Mouse (Mus musculus) stomach, postnatal 0 days (tissue): Measurements from ENCODE around the gene Smarcd2. TPM values are rescaled to one million over a fixed set of nuclear protein-coding genes. Genes with fewer than 3 reads are reported as not detected.
A peak's percentile ranks its signal among the peaks of the same experiment; 100 is the strongest.

Source experiments
- ATAC-seq: fragments of 200-750 bp; cut with Nextera tagmentation; 2 replicates; pipeline ENCODE4 v1.8.0; 2017; ENCODE audit not compliant: low FRiP score, low TSS enrichment
- DNase-seq: peaks from one replicate; pipeline ENCODE4 v3.0.0-alpha.2; 2016; ENCODE audit warnings: low spot score
- H3K27ac ChIP-seq: fragments of 300-500 bp; sonication (generic); replicated peaks from 2 replicates; pipeline ENCODE4 v1.5.1; 2014; ENCODE audit warnings: mild to moderate bottlenecking, control low read depth
- H3K27me3 ChIP-seq: fragments of 300-500 bp; sonication (generic); 2 replicates; pipeline ENCODE4 v1.6.1; 2014; ENCODE audit warnings: low read length; ENCODE audit not compliant: control insufficient read depth, insufficient read depth
- H3K36me3 ChIP-seq: fragments of 300-500 bp; sonication (generic); 2 replicates; pipeline ENCODE4 v1.6.1; 2014; ENCODE audit warnings: low read length, mixed read lengths; ENCODE audit not compliant: control insufficient read depth, insufficient read depth
- H3K4me1 ChIP-seq: fragments of 300-500 bp; sonication (generic); replicated peaks from 2 replicates; pipeline ENCODE4 v1.6.1; 2014; ENCODE audit warnings: antibody characterized with exemption; ENCODE audit not compliant: control insufficient read depth, insufficient read depth
- H3K4me2 ChIP-seq: fragments of 300-500 bp; sonication (generic); replicated peaks from 2 replicates; pipeline ENCODE4 v1.6.1; 2014; ENCODE audit warnings: low read depth, mild to moderate bottlenecking, control low read depth, moderate library complexity
- H3K4me3 ChIP-seq: fragments of 300-500 bp; sonication (generic); 2 replicates; pipeline ENCODE4 v1.5.1; 2014; ENCODE audit warnings: low read depth, low read length, control low read depth
- H3K9ac ChIP-seq: fragments of 300-500 bp; sonication (generic); 2 replicates; pipeline ENCODE4 v1.6.1; 2014; ENCODE audit warnings: mild to moderate bottlenecking, low read length, control low read depth, mixed read lengths
- H3K9me3 ChIP-seq: fragments of 300-500 bp; sonication (generic); 2 replicates; pipeline ENCODE4 v1.6.1; 2016; ENCODE audit warnings: low read length; ENCODE audit not compliant: control insufficient read depth
- CTCF ChIP-seq: IDR thresholded peaks from 2 replicates; pipeline ENCODE4 v1.5.1; 2016; ENCODE audit warnings: antibody characterized with exemption, low read depth, mild to moderate bottlenecking, moderate library complexity
- EP300 ChIP-seq: optimal IDR thresholded peaks from 2 replicates; pipeline ENCODE3; 2016; ENCODE audit warnings: antibody characterized with exemption
- WGBS: fragments of 180-500 bp; shearing (Covaris S2); extraction: QIAGEN DNeasy Blood & Tissue Kit; methylation state at CpG from one replicate; pipeline ENCODE4 v1.1.7; 2014; 5-methylcytosine and 5-hydroxymethylcytosine counted together
- polyA plus RNA-seq: library from polyadenylated mRNA; unstranded; fragments of >200 nt; fragmentation: Nextera tagmentation; extraction: Ambion mirVana; gene quantifications from 2 replicates; pipeline ENCODE4 v1.2.1, GENCODE M21; 2015

The Smarcd2 gene
- polyA plus RNA-seq, 1 experiment from 2014 or later = 43.5 TPM

DNA sequence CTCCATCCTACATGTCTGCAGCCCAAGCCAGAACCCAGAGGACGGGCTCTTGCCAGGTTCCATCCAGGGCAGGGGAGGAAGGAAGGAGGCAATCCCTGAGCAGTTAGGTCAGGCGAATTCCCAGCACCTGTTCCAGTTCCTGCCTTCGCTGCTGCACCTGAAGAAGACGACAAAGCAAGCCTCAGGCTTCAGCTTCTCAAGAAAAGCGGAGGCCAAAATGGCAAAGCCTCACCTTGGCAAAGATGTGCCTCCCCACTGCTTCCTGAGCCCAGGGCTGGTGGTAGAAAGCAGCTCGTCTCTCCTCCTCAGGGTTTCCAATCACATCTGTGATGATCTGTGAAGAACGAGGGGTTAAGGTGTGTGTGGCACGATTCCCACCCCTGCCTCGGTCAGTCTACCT lies 8.8 kb downstream of the Smarcd2 start:
- no peak overlapping the region for H3K27ac ChIP-seq
- no peak for ATAC-seq
- H3K36me3 ChIP-seq = peaks cover 43% of the 10 kb centered on the region

DNA sequence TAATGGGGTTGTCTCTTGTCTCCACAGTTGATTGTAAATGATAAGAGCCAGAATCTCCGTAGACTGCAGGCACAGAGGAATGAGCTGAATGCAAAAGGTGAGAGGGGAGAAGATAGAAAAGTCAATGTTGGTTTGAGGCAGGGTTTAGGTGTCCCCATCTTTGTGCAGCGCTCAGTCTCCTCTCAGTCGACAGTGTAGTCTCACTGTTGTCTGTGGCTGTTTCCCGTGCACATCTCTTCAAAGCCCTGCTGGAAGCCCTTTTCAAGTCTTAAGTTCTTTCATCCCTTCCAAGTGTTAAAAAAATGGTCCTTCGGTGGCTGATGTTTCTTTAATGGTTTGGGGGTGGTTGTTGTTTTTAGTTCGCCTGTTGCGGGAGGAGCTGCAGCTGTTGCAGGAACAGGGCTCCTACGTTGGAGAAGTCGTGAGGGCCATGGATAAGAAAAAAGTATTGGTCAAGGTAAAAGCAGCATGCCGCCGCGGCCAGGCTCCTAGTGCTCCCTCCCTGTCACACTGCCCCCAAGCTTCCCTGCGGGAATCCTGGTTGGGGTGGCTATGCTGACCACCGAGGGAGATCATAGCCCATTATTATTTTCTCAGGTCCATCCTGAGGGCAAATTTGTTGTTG lies 11.8 kb downstream of the Smarcd2 start:
- no peaks in the 10 kb centered on the region for H3K9me3 ChIP-seq
- TF ChIP-seq EP300 = no peak
- no peak for TF ChIP-seq CTCF
- peaks cover 34% of the 10 kb centered on the region for H3K36me3 ChIP-seq
- ATAC-seq (no peak), DNase-seq (no peak)
- WGBS = 74% methylated on average over 14 of the region's 14 CpGs
- no peak overlapping the region for H3K27ac ChIP-seq
- 0 out of 2 replicates have a peak, but pooled peaks cover 2% of the 10 kb centered on the region for H3K4me1 ChIP-seq
- H3K9ac ChIP-seq = no peak overlapping the region
- no peak overlapping the region for H3K4me2 ChIP-seq
- no peak overlapping the region for H3K4me3 ChIP-seq
- H3K27me3 ChIP-seq = no peaks in the 10 kb centered on the region

More for the DNA sequence above, 8.8 kb downstream of the Smarcd2 start:
- Histone ChIP-seq H3K27me3 (no peaks in the 10 kb centered on the region), H3K4me2 (no peak overlapping the region), H3K4me1 (peaks cover 9% of the 10 kb centered on the region), H3K9me3 (no peaks in the 10 kb centered on the region), H3K4me3 (no peak overlapping the region), H3K9ac (no peak overlapping the region)
- WGBS = 85% methylated on average over 9 of the region's 9 CpGs
- DNase-seq = no peak
- no peak for TF ChIP-seq CTCF
- TF ChIP-seq EP300 = no peak

DNA sequence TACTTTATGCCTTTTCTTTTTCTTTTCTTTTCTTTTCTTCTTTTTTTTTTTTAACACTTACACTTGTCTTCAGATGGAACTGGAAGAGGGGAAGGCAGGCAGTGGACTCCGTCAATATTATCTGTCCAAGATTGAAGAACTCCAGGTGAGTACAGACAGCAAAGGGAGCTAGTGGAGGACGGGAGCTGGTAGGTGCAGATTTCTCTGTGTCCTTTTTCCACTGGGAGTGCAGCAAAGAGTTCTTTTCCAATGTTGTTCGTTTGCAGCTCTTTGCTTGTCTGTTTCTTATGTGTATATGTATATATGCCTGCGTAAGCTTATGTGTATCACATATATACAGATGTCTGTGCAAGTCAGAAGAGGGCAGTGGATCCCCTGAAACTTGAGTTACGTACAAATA lies 16.0 kb downstream of the Smarcd2 start:
- H3K36me3 ChIP-seq = peaks cover 1% of the 10 kb centered on the region; the same call in 1 of the 2 replicates
- H3K4me1 ChIP-seq = 0 out of 2 replicates have a peak, but pooled peaks cover 2% of the 10 kb centered on the region
- H3K27me3 ChIP-seq = no peaks in the 10 kb centered on the region
- peak overlapping the region; percentile 76 for H3K4me2 ChIP-seq
- H3K9ac ChIP-seq = peak overlapping the region; percentile 70
- DNase-seq (no peak), ATAC-seq (no peak)
- no peaks in the 10 kb centered on the region for H3K9me3 ChIP-seq
- TF ChIP-seq EP300 (no peak), CTCF (no peak)
- WGBS = 49% methylated on average over 5 of the region's 5 CpGs
- peak overlapping the region; percentile 79; the same call in 1 of the 2 replicates for H3K27ac ChIP-seq
- peak overlapping the region; percentile 69 for H3K4me3 ChIP-seq

DNA sequence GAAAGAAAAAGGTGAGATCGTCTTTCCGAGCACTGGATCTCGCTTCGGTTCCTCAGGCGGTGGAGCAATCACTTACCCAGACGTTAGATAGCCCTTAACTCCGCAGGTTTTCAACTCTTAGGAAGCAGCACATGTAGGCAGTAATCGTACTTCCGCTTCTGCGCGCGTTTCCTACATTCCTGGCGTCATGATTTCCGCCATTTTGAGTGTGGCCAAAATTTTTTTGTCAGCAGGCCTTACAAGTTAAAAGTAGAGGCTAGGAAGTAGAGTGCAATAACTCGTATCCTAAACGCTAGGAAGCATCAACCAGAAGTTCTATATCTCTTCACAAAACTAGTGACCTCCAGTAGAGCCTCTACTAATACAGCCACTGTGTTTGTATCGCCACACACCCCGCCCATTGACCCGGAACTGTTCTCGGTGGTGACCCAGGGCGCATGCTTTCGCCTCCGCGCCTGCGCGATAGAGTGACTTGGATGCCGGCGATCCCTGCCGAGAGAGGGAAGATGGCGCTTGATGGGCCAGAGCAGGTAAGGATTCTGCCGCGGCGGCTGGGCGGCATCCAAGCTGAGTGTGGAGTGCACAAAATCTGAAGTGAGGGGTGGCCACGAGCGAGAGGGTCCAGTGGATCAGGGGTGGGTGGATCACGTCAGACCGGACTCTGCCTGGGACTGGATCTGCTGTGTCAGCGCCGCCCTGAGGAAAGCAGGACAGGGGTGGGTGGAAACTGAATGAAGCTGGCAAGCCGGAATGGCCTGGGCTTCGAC lies 16.9 kb downstream of the Smarcd2 start, which contains the start of the genes Ftsj3 and Psmc5:
Gene Ftsj3 (minus strand): TSS at position 395 of the 767 bp plus-strand sequence.
Gene Psmc5 (plus strand): TSS at position 470 of the 767 bp plus-strand sequence.
- ATAC-seq (peak; percentile 96), DNase-seq (peak; percentile 96)
- Histone ChIP-seq H3K9me3 (no peaks in the 10 kb centered on the region), H3K27ac (peak within 1 kb of the TSS; percentile 79), H3K4me1 (0 out of 2 replicates have a peak, but pooled peaks cover 2% of the 10 kb centered on the region), H3K4me3 (peak within 1 kb of the TSS; percentile 69), H3K4me2 (peak within 1 kb of the TSS; percentile 76), H3K27me3 (no peaks in the 10 kb centered on the region), H3K36me3 (no peaks in the 10 kb centered on the region; the same call in 1 of the 2 replicates), H3K9ac (peak within 1 kb of the TSS; percentile 70)
- TF ChIP-seq CTCF (peak; percentile 60), EP300 (no peak)
- under 1% methylated on average over 42 of the region's 42 CpGs for WGBS

DNA sequence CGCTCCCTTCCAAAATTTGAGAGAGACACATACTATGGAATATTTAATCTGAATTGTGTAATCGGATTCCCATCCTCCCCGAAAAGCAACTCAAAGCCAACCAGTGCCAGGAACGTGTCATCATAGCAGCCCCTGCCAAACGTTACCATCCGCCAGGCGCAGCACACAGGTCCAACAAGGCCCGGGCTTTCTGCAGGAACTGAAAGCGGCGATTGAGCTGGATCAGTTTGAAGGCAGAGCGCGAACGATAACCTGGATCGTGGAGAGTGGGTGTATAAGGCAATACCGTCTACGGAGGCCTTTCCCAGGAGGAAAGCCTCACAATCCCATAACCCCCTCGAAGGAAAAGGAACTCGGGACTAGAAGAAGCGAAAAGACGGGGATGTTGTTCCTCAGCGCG lies 17.6 kb downstream of the Smarcd2 start:
- no peak for TF ChIP-seq EP300
- TF ChIP-seq CTCF = no peak
- peak overlapping the region; percentile 69 for H3K4me3 ChIP-seq
- no peaks in the 10 kb centered on the region for H3K9me3 ChIP-seq
- H3K27me3 ChIP-seq = no peaks in the 10 kb centered on the region
- H3K9ac ChIP-seq = peak overlapping the region; percentile 65
- H3K27ac ChIP-seq = peak overlapping the region; percentile 61
- H3K36me3 ChIP-seq = peaks cover 4% of the 10 kb centered on the region
- ATAC-seq (no peak; the same call in 1 of the 2 replicates), DNase-seq (peak; percentile 50)
- 3% methylated on average over 22 of the region's 22 CpGs for WGBS
- 0 out of 2 replicates have a peak, but pooled peaks cover 2% of the 10 kb centered on the region for H3K4me1 ChIP-seq
- peak overlapping the region; percentile 76 for H3K4me2 ChIP-seq
